Mouse (Mus musculus) midbrain, postnatal 0 days (tissue): Measurements from ENCODE around the gene Tbrg4. TPM values are rescaled to one million over a fixed set of nuclear protein-coding genes. Genes with fewer than 3 reads are reported as not detected.

Experiments
- ATAC-seq: fragments of 200-750 bp; cut with Nextera tagmentation; 2 replicates; pipeline ENCODE4 v1.8.0; 2017; ENCODE audit warnings: moderate number of reproducible peaks, mild to moderate bottlenecking, moderate TSS enrichment, moderate library complexity; ENCODE audit not compliant: low FRiP score
- DNase-seq: peaks from one replicate; pipeline ENCODE4 v3.0.0-alpha.2; 2015; ENCODE audit warnings: low spot score
- H3K27ac ChIP-seq: fragments of 300-500 bp; sonication (generic); 2 replicates; pipeline ENCODE4 v1.5.1; 2014; ENCODE audit warnings: low read depth, mild to moderate bottlenecking, low read length, mixed read lengths
- H3K27me3 ChIP-seq: fragments of 300-500 bp; sonication (generic); 2 replicates; pipeline ENCODE4 v1.6.1; 2014; ENCODE audit warnings: low read length, control low read depth, mixed read lengths; ENCODE audit not compliant: insufficient read depth
- H3K36me3 ChIP-seq: fragments of 300-500 bp; sonication (generic); 2 replicates; pipeline ENCODE4 v1.6.1; 2014; ENCODE audit warnings: low read length, control low read depth, mixed read lengths; ENCODE audit not compliant: insufficient read depth
- H3K4me1 ChIP-seq: fragments of 300-500 bp; sonication (generic); 2 replicates; pipeline ENCODE4 v1.6.1; 2014; ENCODE audit warnings: mild to moderate bottlenecking, control low read depth, antibody characterized with exemption, low read length, mixed read lengths; ENCODE audit not compliant: insufficient read depth
- H3K4me2 ChIP-seq: fragments of 300-500 bp; sonication (generic); 2 replicates; pipeline ENCODE4 v1.6.1; 2014; ENCODE audit warnings: low read depth, mild to moderate bottlenecking, low read length, mixed read lengths; ENCODE audit not compliant: poor library complexity, severe bottlenecking
- H3K4me3 ChIP-seq: fragments of 300-500 bp; sonication (generic); 2 replicates; pipeline ENCODE4 v1.5.1; 2014; ENCODE audit warnings: low read depth, mild to moderate bottlenecking, low read length, moderate library complexity
- H3K9ac ChIP-seq: fragments of 300-500 bp; sonication (generic); replicated peaks from 2 replicates; pipeline ENCODE4 v1.6.1; 2014; ENCODE audit warnings: mild to moderate bottlenecking, low read length, moderate library complexity, mixed read lengths; ENCODE audit not compliant: poor library complexity, severe bottlenecking
- H3K9me3 ChIP-seq: fragments of 300-500 bp; sonication (generic); 2 replicates; pipeline ENCODE4 v1.6.1; 2016; ENCODE audit warnings: low read length, control low read depth
- CTCF ChIP-seq: IDR thresholded peaks from 2 replicates; pipeline ENCODE4 v1.5.1; 2016; ENCODE audit warnings: antibody characterized with exemption, mild to moderate bottlenecking
- WGBS: fragments of 180-500 bp; shearing (Covaris S2); extraction: QIAGEN DNeasy Blood & Tissue Kit; methylation state at CpG from one replicate; pipeline ENCODE4 v1.1.7; 2014; 5-methylcytosine and 5-hydroxymethylcytosine counted together
- polyA plus RNA-seq: library from polyadenylated mRNA; unstranded; fragments of >200 nt; fragmentation: Nextera tagmentation; extraction: Ambion mirVana; gene quantifications from 2 replicates; pipeline ENCODE4 v1.2.1, GENCODE M21; 2015
- total RNA-seq: library from RNA; depleted of rRNA; stranded (reverse); fragments of >200 nt; gene quantifications from 2 replicates; pipeline ENCODE4 v1.2.3, GENCODE M21; 2014; rRNA removed

Gene Tbrg4
- 35.1 and 46.6 TPM in 2 replicates for total RNA-seq
- polyA plus RNA-seq, result 31.3 and 31.4 TPM in 2 replicates

GRCm38 (mm10) chr11:6625478-6626387, at the start of gene Tbrg4:
Gene Tbrg4, minus strand, starts transcription at chr11:6626067.
- DNase-seq, result peak; percentile 97
- Histone ChIP-seq H3K4me3 (peak within 1 kb of the TSS; percentile 69), H3K9me3 (no peaks in the 10 kb centered on the region), H3K9ac (peak within 1 kb of the TSS; percentile 76), H3K36me3 (peaks cover 24% of the 10 kb centered on the region), H3K27ac (peak within 1 kb of the TSS; percentile 82), H3K4me2 (peak within 1 kb of the TSS; percentile 69), H3K27me3 (no peaks in the 10 kb centered on the region), H3K4me1 (peaks cover 14% of the 10 kb centered on the region)
- ATAC-seq, result peak; percentile 95
- TF ChIP-seq CTCF, result peak; percentile 1; the same call in 1 of the 2 replicates
- WGBS, result under 1% methylated on average over 64 of the region's 66 CpGs

GRCm38 (mm10) chr11:6675402-6675801, 49.5 kb upstream of the Tbrg4 start:
- ATAC-seq (no peak), DNase-seq (no peak)
- H3K4me1 ChIP-seq, result no peaks in the 10 kb centered on the region
- no peaks in the 10 kb centered on the region for H3K9me3 ChIP-seq
- no peaks in the 10 kb centered on the region for H3K27me3 ChIP-seq
- H3K9ac ChIP-seq, result no peak overlapping the region
- no peak overlapping the region for H3K27ac ChIP-seq
- no peak overlapping the region for H3K4me3 ChIP-seq
- H3K4me2 ChIP-seq, result no peak overlapping the region
- TF ChIP-seq CTCF, result no peak
- no peaks in the 10 kb centered on the region for H3K36me3 ChIP-seq
- 74% methylated on average over 7 of the region's 7 CpGs for WGBS

- no peak overlapping the region for H3K27ac ChIP-seq
- no peaks in the 10 kb centered on the region for H3K9me3 ChIP-seq
- H3K36me3 ChIP-seq, result no peaks in the 10 kb centered on the region
- DNase-seq (no peak), ATAC-seq (no peak)
- H3K27me3 ChIP-seq, result no peaks in the 10 kb centered on the region
- no peaks in the 10 kb centered on the region for H3K4me1 ChIP-seq
- TF ChIP-seq CTCF, result no peak
- 92% methylated on average over 9 of the region's 9 CpGs for WGBS
- H3K9ac ChIP-seq, result no peak overlapping the region
- H3K4me3 ChIP-seq, result no peak overlapping the region
- no peak overlapping the region for H3K4me2 ChIP-seq
Observed at GRCm38 (mm10) chr11:6674701-6675100, 48.8 kb upstream of the Tbrg4 start.

GRCm38 (mm10) chr11:6670826-6671225, 45.0 kb upstream of the Tbrg4 start:
- ATAC-seq, result no peak
- no peak for DNase-seq
- Histone ChIP-seq H3K9me3 (no peaks in the 10 kb centered on the region), H3K27me3 (no peaks in the 10 kb centered on the region), H3K9ac (no peak overlapping the region), H3K36me3 (no peaks in the 10 kb centered on the region), H3K4me3 (no peak overlapping the region), H3K4me1 (no peaks in the 10 kb centered on the region), H3K4me2 (no peak overlapping the region), H3K27ac (no peak overlapping the region)
- TF ChIP-seq CTCF, result no peak
- 90% methylated on average over 4 of the region's 4 CpGs for WGBS

GRCm38 (mm10) chr11:6670044-6670443, 44.2 kb upstream of the Tbrg4 start:
- DNase-seq, result no peak
- Histone ChIP-seq H3K9ac (no peak overlapping the region), H3K4me1 (no peaks in the 10 kb centered on the region), H3K36me3 (no peaks in the 10 kb centered on the region), H3K9me3 (no peaks in the 10 kb centered on the region), H3K4me3 (no peak overlapping the region), H3K27me3 (no peaks in the 10 kb centered on the region), H3K27ac (no peak overlapping the region), H3K4me2 (no peak overlapping the region)
- no peak for ATAC-seq
- WGBS, result 60% methylated on average over 2 of the region's 2 CpGs
- no peak; the same call in 1 of the 2 replicates for TF ChIP-seq CTCF

- Histone ChIP-seq H3K4me3 (no peak overlapping the region), H3K4me2 (no peak overlapping the region), H3K27me3 (no peaks in the 10 kb centered on the region), H3K4me1 (no peaks in the 10 kb centered on the region), H3K36me3 (no peaks in the 10 kb centered on the region), H3K9ac (no peak overlapping the region), H3K27ac (no peak overlapping the region), H3K9me3 (no peaks in the 10 kb centered on the region)
- ATAC-seq, result no peak
- TF ChIP-seq CTCF, result no peak
- WGBS, result 29% methylated on average over 9 of the region's 9 CpGs
- DNase-seq, result no peak
Observed at GRCm38 (mm10) chr11:6669041-6669440, 43.2 kb upstream of the Tbrg4 start.
